Mouse (Mus musculus) embryonic stem cell, embryonic (primary cell): Measurements from ENCODE around the gene Fam189b.

Experiments used
- CTCF ChIA-PET, 4 experiments: fragments of 300-600 bp in 2 of 4; fragments of 350-600 bp in 2 of 4; sonication (Branson Sonifier 250); formaldehyde crosslinking; loops; one replicate each; lab custom pipeline; 2022; ENCODE audit warnings: inconsistent platforms in 2 of 4; lab: Charles Lee
- POLR2A ChIA-PET, 4 experiments: fragments of 300-600 bp in 2 of 4; fragments of 350-600 bp in 2 of 4; sonication (Branson Sonifier 250); formaldehyde crosslinking; loops; one replicate each; lab custom pipeline; 2022; ENCODE audit warnings: antibody characterized with exemption in 4 of 4, inconsistent platforms in 1 of 4; lab: Charles Lee

The Fam189b gene

GRCm38 (mm10) chr3:89237682-89238081 lies 54.7 kb downstream of the Fam189b start:
- ChIA-PET CTCF (interaction anchor here in 1 of 4 experiments (0.5 kb wide), 1 partner anchor 211 kb away, joined by 4 read pairs; no protein-coding TSS in a partner anchor), POLR2A (interaction anchor here in 2 of 4 experiments (0.7 to 1.4 kb wide), 3 partner anchors 11 to 596 kb away, joined by 3 to 4 read pairs (median 3); no protein-coding TSS in a partner anchor)

- CTCF ChIA-PET, result no interaction called here
- POLR2A ChIA-PET, result interaction anchor here in 2 of 4 experiments (0.8 to 1.4 kb wide), 5 partner anchors 10 to 52 kb away, joined by 3 to 4 read pairs (median 3); partner anchors contain the start of gene Thbs3 (in 1 of the 2)
Measured at GRCm38 (mm10) chr3:89238494-89238893, 55.6 kb downstream of the Fam189b start.
